Mouse (Mus musculus): ENCODE results near the gene Rab11fip4.

DNA sequence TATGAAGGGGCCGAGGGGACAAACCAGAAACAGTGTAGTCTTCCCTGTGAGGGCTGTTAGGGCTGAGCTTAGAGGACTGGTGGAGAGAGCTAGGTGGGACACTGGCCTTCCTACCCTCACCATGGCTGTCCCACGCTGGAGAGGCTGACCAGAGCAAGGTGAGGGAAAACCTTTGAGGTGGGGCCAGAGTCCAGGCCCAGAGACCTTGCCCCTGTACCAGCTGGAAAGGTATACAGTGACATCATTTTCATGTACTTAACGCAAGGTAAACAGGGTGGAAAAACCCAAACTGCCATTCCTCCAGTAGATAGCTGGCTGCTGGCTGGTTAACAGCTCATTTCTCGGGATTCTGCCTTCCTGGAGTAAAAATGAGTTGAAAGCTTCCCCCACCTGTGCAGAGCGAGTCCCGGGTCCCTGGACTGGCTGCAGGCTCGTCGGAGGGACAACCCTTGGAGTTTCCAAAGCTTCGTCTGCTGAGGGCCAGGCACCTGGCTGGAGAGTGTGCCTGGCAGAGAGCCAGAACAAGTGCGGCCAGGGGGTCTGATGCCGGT, 155.6 kb downstream of the Rab11fip4 start:
- no peak for TF ChIP-seq CTCF (IDR thresholded peaks at IDR 0.05; ENCODE audit: low read depth)
- TF ChIP-seq EP300 (IDR thresholded peaks at IDR 0.05; ENCODE audit: low read depth): no peak
